Mouse (Mus musculus) heart, postnatal 0 days (tissue): Measurements from ENCODE around the gene Foxk2. TPM values are rescaled to one million over a fixed set of nuclear protein-coding genes. Genes with fewer than 3 reads are reported as not detected.
A peak's percentile ranks its signal among the peaks of the same experiment; 100 is the strongest.

ENCODE experiments used
- ATAC-seq: fragments of 200-750 bp; cut with Nextera tagmentation; 2 replicates; pipeline ENCODE4 v1.8.0; 2017; ENCODE audit warnings: low read depth, moderate number of reproducible peaks, moderate library complexity; ENCODE audit not compliant: insufficient read depth
- DNase-seq: peaks from one replicate; pipeline ENCODE4 v3.0.0-alpha.2; 2016; ENCODE audit warnings: low spot score
- H3K27ac ChIP-seq: fragments of 300-500 bp; sonication (generic); 2 replicates; pipeline ENCODE4 v1.5.1; 2014; ENCODE audit warnings: low read depth, mild to moderate bottlenecking
- H3K27me3 ChIP-seq: fragments of 300-500 bp; sonication (generic); 2 replicates; pipeline ENCODE4 v1.6.1; 2014; ENCODE audit warnings: low read length, mixed read lengths; ENCODE audit not compliant: control insufficient read depth, insufficient read depth
- H3K36me3 ChIP-seq: fragments of 300-500 bp; sonication (generic); replicated peaks from 2 replicates; pipeline ENCODE4 v1.6.1; 2014; ENCODE audit warnings: low read length, mixed read lengths; ENCODE audit not compliant: control insufficient read depth, insufficient read depth
- H3K4me1 ChIP-seq: fragments of 300-500 bp; sonication (generic); 2 replicates; pipeline ENCODE4 v1.6.1; 2014; ENCODE audit warnings: antibody characterized with exemption; ENCODE audit not compliant: control insufficient read depth, insufficient read depth
- H3K4me2 ChIP-seq: fragments of 300-500 bp; sonication (generic); 2 replicates; pipeline ENCODE4 v1.6.1; 2014; ENCODE audit warnings: low read depth, mild to moderate bottlenecking, low read length, moderate library complexity
- H3K4me3 ChIP-seq: fragments of 300-500 bp; sonication (generic); 2 replicates; pipeline ENCODE4 v1.5.1; 2014; ENCODE audit warnings: low read depth, low read length
- H3K9ac ChIP-seq: fragments of 300-500 bp; sonication (generic); replicated peaks from 2 replicates; pipeline ENCODE4 v1.6.1; 2014; ENCODE audit warnings: low read depth, low read length, mixed read lengths
- H3K9me3 ChIP-seq: fragments of 300-500 bp; sonication (generic); replicated peaks from 2 replicates; pipeline ENCODE4 v1.6.1; 2016; ENCODE audit warnings: low read length; ENCODE audit not compliant: control insufficient read depth
- CTCF ChIP-seq: IDR thresholded peaks from 2 replicates; pipeline ENCODE4 v1.5.1; 2016; ENCODE audit warnings: antibody characterized with exemption, control low read depth, low read depth
- EP300 ChIP-seq: IDR thresholded peaks from 2 replicates; pipeline ENCODE4 v1.6.1; 2016; ENCODE audit warnings: antibody characterized with exemption, low read depth
- WGBS: fragments of 180-500 bp; shearing (Covaris S2); extraction: QIAGEN DNeasy Blood & Tissue Kit; methylation state at CpG from one replicate; pipeline ENCODE4 v1.1.7; 2014; 5-methylcytosine and 5-hydroxymethylcytosine counted together
- polyA plus RNA-seq: library from polyadenylated mRNA; unstranded; fragments of >200 nt; fragmentation: Nextera tagmentation; extraction: Ambion mirVana; gene quantifications from 2 replicates; pipeline ENCODE4 v1.2.1, GENCODE M21; 2015
- total RNA-seq: library from RNA; depleted of rRNA; stranded (reverse); fragments of >200 nt; gene quantifications from 2 replicates; pipeline ENCODE4 v1.2.3, GENCODE M21; 2014; ENCODE audit warnings: low replicate concordance

The Foxk2 gene
- total and polyA plus RNA-seq, 2 experiments from 2014 or later, result 3.8 to 25.8 TPM

- DNase-seq, result no peak
- peak; percentile 21 for ATAC-seq
- peak overlapping the region; percentile 98 for H3K4me3 ChIP-seq
- H3K9me3 ChIP-seq, result no peaks in the 10 kb centered on the region
- H3K4me1 ChIP-seq, result peaks cover 15% of the 10 kb centered on the region
- H3K4me2 ChIP-seq, result peak overlapping the region; percentile 87
- H3K27ac ChIP-seq, result peak overlapping the region; percentile 83
- TF ChIP-seq CTCF (no peak), EP300 (no peak)
- under 1% methylated on average over 50 of the region's 60 CpGs for WGBS
- H3K9ac ChIP-seq, result peak overlapping the region; percentile 94
- H3K27me3 ChIP-seq, result no peaks in the 10 kb centered on the region
- peaks cover 16% of the 10 kb centered on the region for H3K36me3 ChIP-seq
Measured at GRCm38 (mm10) chr11:121260211-121260906, 569 bp downstream of the Foxk2 start.

GRCm38 (mm10) chr11:121261074-121261473 lies 1.3 kb downstream of the Foxk2 start:
- Histone ChIP-seq H3K4me3 (peak overlapping the region; percentile 98), H3K9me3 (no peaks in the 10 kb centered on the region), H3K27me3 (no peaks in the 10 kb centered on the region), H3K4me1 (peaks cover 15% of the 10 kb centered on the region), H3K4me2 (peak overlapping the region; percentile 87), H3K36me3 (0 out of 2 replicates have a peak, but pooled peaks cover 9% of the 10 kb centered on the region), H3K9ac (peak overlapping the region; percentile 94; the same call in 1 of the 2 replicates), H3K27ac (no peak overlapping the region)
- DNase-seq, result no peak
- ATAC-seq, result no peak
- WGBS, result 32% methylated on average over 2 of the region's 2 CpGs
- TF ChIP-seq EP300, result no peak
- TF ChIP-seq CTCF, result no peak

- WGBS, result 75% methylated on average over 8 of the region's 8 CpGs
- Histone ChIP-seq H3K9ac (no peak overlapping the region), H3K36me3 (0 out of 2 replicates have a peak, but pooled peaks cover 3% of the 10 kb centered on the region), H3K27me3 (no peaks in the 10 kb centered on the region), H3K4me1 (peaks cover 22% of the 10 kb centered on the region), H3K4me2 (no peak overlapping the region), H3K9me3 (no peaks in the 10 kb centered on the region), H3K4me3 (no peak overlapping the region), H3K27ac (no peak overlapping the region)
- TF ChIP-seq EP300, result no peak
- no peak for TF ChIP-seq CTCF
- no peak for ATAC-seq
- DNase-seq, result no peak
Measured at GRCm38 (mm10) chr11:121277516-121277915, 17.7 kb downstream of the Foxk2 start.

- DNase-seq, result no peak
- H3K4me2 ChIP-seq, result no peak overlapping the region
- TF ChIP-seq CTCF, result no peak
- TF ChIP-seq EP300, result no peak
- ATAC-seq, result no peak
- no peak overlapping the region for H3K4me3 ChIP-seq
- no peaks in the 10 kb centered on the region for H3K27me3 ChIP-seq
- no peak overlapping the region for H3K27ac ChIP-seq
- peaks cover 27% of the 10 kb centered on the region for H3K4me1 ChIP-seq
- 0 out of 2 replicates have a peak, but pooled peaks cover 3% of the 10 kb centered on the region for H3K36me3 ChIP-seq
- H3K9ac ChIP-seq, result no peak overlapping the region
- H3K9me3 ChIP-seq, result no peaks in the 10 kb centered on the region
- WGBS, result 85% methylated on average over 3 of the region's 3 CpGs
Measured at GRCm38 (mm10) chr11:121278011-121278410, 18.2 kb downstream of the Foxk2 start.

GRCm38 (mm10) chr11:121282911-121283310 lies 23.1 kb downstream of the Foxk2 start:
- no peak for TF ChIP-seq CTCF
- no peak for TF ChIP-seq EP300
- Histone ChIP-seq H3K9me3 (no peaks in the 10 kb centered on the region), H3K4me2 (peak overlapping the region; percentile 48), H3K27me3 (no peaks in the 10 kb centered on the region), H3K27ac (peak overlapping the region; percentile 60), H3K36me3 (peaks cover 31% of the 10 kb centered on the region), H3K9ac (no peak overlapping the region), H3K4me1 (peaks cover 35% of the 10 kb centered on the region), H3K4me3 (peak overlapping the region; percentile 4; the same call in 1 of the 2 replicates)
- ATAC-seq (peak; percentile 20; the same call in 1 of the 2 replicates), DNase-seq (peak; percentile 24)
- WGBS, result 21% methylated on average over 6 of the region's 6 CpGs
